Mouse (Mus musculus): ENCODE measurements around the gene Vipr2. TPM values are rescaled to one million over a fixed set of nuclear protein-coding genes. Genes with fewer than 3 reads are reported as not detected.

Vipr2 gene
- total and polyA plus RNA-seq, 2 experiments from 2014 or later = 0.95 to 3.9 TPM

GRCm38 (mm10) chr12:116048766-116049165, 28.8 kb upstream of the Vipr2 start:
- TF ChIP-seq CTCF (IDR thresholded peaks at IDR 0.05) = no peak
- peak overlapping the region; percentile 88 for H3K9ac ChIP-seq (replicated peaks; ENCODE audit: low read length, poor library complexity, severe bottlenecking)
- H3K4me3 ChIP-seq (ENCODE audit: low read depth, low read length) = peak overlapping the region; percentile 74
- peaks cover 4% of the 10 kb centered on the region for H3K4me1 ChIP-seq (ENCODE audit: insufficient read depth, low read length)
- H3K27me3 ChIP-seq (ENCODE audit: insufficient read depth, low read length) = no peaks in the 10 kb centered on the region
- peak overlapping the region; percentile 96; the same call in 1 of the 2 replicates for H3K27ac ChIP-seq (ENCODE audit: low read depth, low read length)
- no peaks in the 10 kb centered on the region; the same call in 1 of the 2 replicates for H3K36me3 ChIP-seq (ENCODE audit: insufficient read depth, low read length)
- DNase-seq (ENCODE audit: low spot score) = no peak
- no peak for ATAC-seq (ENCODE audit: low FRiP score)
- 65% methylated on average over 7 of the region's 7 CpGs for WGBS
- peak overlapping the region; percentile 75 for H3K4me2 ChIP-seq (ENCODE audit: low read depth, low read length, poor library complexity, severe bottlenecking)
- H3K9me3 ChIP-seq (ENCODE audit: low read length) = no peaks in the 10 kb centered on the region

- H3K9ac ChIP-seq (replicated peaks; ENCODE audit: low read length, poor library complexity, severe bottlenecking) = peak overlapping the region; percentile 88; the same call in 1 of the 2 replicates
- 93% methylated on average over 3 of the region's 3 CpGs for WGBS
- ATAC-seq (ENCODE audit: low FRiP score) (no peak), DNase-seq (ENCODE audit: low spot score) (no peak)
- H3K4me3 ChIP-seq (ENCODE audit: low read depth, low read length) = peak overlapping the region; percentile 74
- no peak overlapping the region for H3K27ac ChIP-seq (ENCODE audit: low read depth, low read length)
- H3K4me2 ChIP-seq (ENCODE audit: low read depth, low read length, poor library complexity, severe bottlenecking) = peak overlapping the region; percentile 75
- no peaks in the 10 kb centered on the region for H3K27me3 ChIP-seq (ENCODE audit: insufficient read depth, low read length)
- H3K36me3 ChIP-seq (ENCODE audit: insufficient read depth, low read length) = peaks cover 1% of the 10 kb centered on the region
- no peaks in the 10 kb centered on the region for H3K9me3 ChIP-seq (ENCODE audit: low read length)
- TF ChIP-seq CTCF (IDR thresholded peaks at IDR 0.05) = no peak
- peaks cover 4% of the 10 kb centered on the region for H3K4me1 ChIP-seq (ENCODE audit: insufficient read depth, low read length)
Observed at GRCm38 (mm10) chr12:116049236-116049635, 28.3 kb upstream of the Vipr2 start.

GRCm38 (mm10) chr12:116049701-116050100, 27.8 kb upstream of the Vipr2 start:
- TF ChIP-seq CTCF (IDR thresholded peaks at IDR 0.05) = peak; percentile 64
- Histone ChIP-seq H3K36me3 (ENCODE audit: insufficient read depth, low read length) (peaks cover 6% of the 10 kb centered on the region), H3K27me3 (ENCODE audit: insufficient read depth, low read length) (no peaks in the 10 kb centered on the region), H3K9ac (replicated peaks; ENCODE audit: low read length, poor library complexity, severe bottlenecking) (no peak overlapping the region), H3K9me3 (ENCODE audit: low read length) (no peaks in the 10 kb centered on the region), H3K27ac (ENCODE audit: low read depth, low read length) (no peak overlapping the region), H3K4me3 (ENCODE audit: low read depth, low read length) (peak overlapping the region; percentile 74; the same call in 1 of the 2 replicates), H3K4me1 (ENCODE audit: insufficient read depth, low read length) (peaks cover 4% of the 10 kb centered on the region), H3K4me2 (ENCODE audit: low read depth, low read length, poor library complexity, severe bottlenecking) (no peak overlapping the region)
- no peak for ATAC-seq (ENCODE audit: low FRiP score)
- peak; percentile 15 for DNase-seq (ENCODE audit: low spot score)
- WGBS = 91% methylated on average over 6 of the region's 6 CpGs

- no peak overlapping the region for H3K4me3 ChIP-seq (ENCODE audit: low read depth, low read length)
- ATAC-seq (ENCODE audit: low FRiP score) (no peak), DNase-seq (ENCODE audit: low spot score) (no peak)
- no peaks in the 10 kb centered on the region for H3K9me3 ChIP-seq (ENCODE audit: low read length)
- H3K36me3 ChIP-seq (ENCODE audit: insufficient read depth, low read length) = peaks cover 29% of the 10 kb centered on the region
- no peak overlapping the region for H3K27ac ChIP-seq (ENCODE audit: low read depth, low read length)
- H3K9ac ChIP-seq (replicated peaks; ENCODE audit: low read length, poor library complexity, severe bottlenecking) = no peak overlapping the region
- no peak overlapping the region for H3K4me2 ChIP-seq (ENCODE audit: low read depth, low read length, poor library complexity, severe bottlenecking)
- 96% methylated on average over 8 of the region's 8 CpGs for WGBS
- TF ChIP-seq CTCF (IDR thresholded peaks at IDR 0.05) = no peak
- H3K27me3 ChIP-seq (ENCODE audit: insufficient read depth, low read length) = no peaks in the 10 kb centered on the region
- no peaks in the 10 kb centered on the region; the same call in 1 of the 2 replicates for H3K4me1 ChIP-seq (ENCODE audit: insufficient read depth, low read length)
Observed at GRCm38 (mm10) chr12:116054342-116054741, 23.2 kb upstream of the Vipr2 start.

GRCm38 (mm10) chr12:116056112-116056511, 21.4 kb upstream of the Vipr2 start:
- no peak for ATAC-seq (ENCODE audit: low FRiP score)
- DNase-seq (ENCODE audit: low spot score) = no peak
- WGBS = 96% methylated on average over 3 of the region's 3 CpGs
- no peaks in the 10 kb centered on the region for H3K9me3 ChIP-seq (ENCODE audit: low read length)
- H3K27ac ChIP-seq (ENCODE audit: low read depth, low read length) = no peak overlapping the region
- no peak overlapping the region for H3K4me2 ChIP-seq (ENCODE audit: low read depth, low read length, poor library complexity, severe bottlenecking)
- H3K4me1 ChIP-seq (ENCODE audit: insufficient read depth, low read length) = no peaks in the 10 kb centered on the region
- no peak overlapping the region for H3K4me3 ChIP-seq (ENCODE audit: low read depth, low read length)
- TF ChIP-seq CTCF (IDR thresholded peaks at IDR 0.05) = no peak
- no peak overlapping the region for H3K9ac ChIP-seq (replicated peaks; ENCODE audit: low read length, poor library complexity, severe bottlenecking)
- no peaks in the 10 kb centered on the region for H3K27me3 ChIP-seq (ENCODE audit: insufficient read depth, low read length)
- H3K36me3 ChIP-seq (ENCODE audit: insufficient read depth, low read length) = peaks cover 45% of the 10 kb centered on the region

GRCm38 (mm10) chr12:116061561-116062193, 15.8 kb upstream of the Vipr2 start:
- no peak for TF ChIP-seq CTCF (IDR thresholded peaks at IDR 0.05)
- Histone ChIP-seq H3K9ac (replicated peaks; ENCODE audit: low read length, poor library complexity, severe bottlenecking) (no peak overlapping the region), H3K36me3 (ENCODE audit: insufficient read depth, low read length) (peaks cover 34% of the 10 kb centered on the region), H3K4me2 (ENCODE audit: low read depth, low read length, poor library complexity, severe bottlenecking) (no peak overlapping the region), H3K9me3 (ENCODE audit: low read length) (no peaks in the 10 kb centered on the region), H3K27me3 (ENCODE audit: insufficient read depth, low read length) (no peaks in the 10 kb centered on the region), H3K27ac (ENCODE audit: low read depth, low read length) (no peak overlapping the region), H3K4me3 (ENCODE audit: low read depth, low read length) (no peak overlapping the region), H3K4me1 (ENCODE audit: insufficient read depth, low read length) (no peaks in the 10 kb centered on the region)
- 93% methylated on average over 5 of the region's 5 CpGs for WGBS
- no peak for DNase-seq (ENCODE audit: low spot score)
- no peak for ATAC-seq (ENCODE audit: low FRiP score)
